Mouse (Mus musculus) MEL (cell line): ENCODE data around the gene Rfx7.

Experiments
- CTCF ChIP-seq, 3 experiments: IDR thresholded peaks in 2 of 3; conservative IDR thresholded peaks in 1 of 3; 2 replicates each; pipeline ENCODE4 v1.5.1; 2011 to 2012; ENCODE audit warnings: low read length in 3 of 3, low read depth in 2 of 3, mild to moderate bottlenecking in 2 of 3, improper control_type of control experiment in 1 of 3, inconsistent platforms in 1 of 3, mixed read lengths in 1 of 3, moderate library complexity in 1 of 3; ENCODE audit not compliant: control insufficient read depth in 1 of 3, insufficient read depth in 1 of 3, poor library complexity in 1 of 3, severe bottlenecking in 1 of 3
- E2F4 ChIP-seq: IDR thresholded peaks from 2 replicates; pipeline ENCODE4 v1.6.1; 2011; ENCODE audit warnings: low read depth, low read length, improper control_type of control experiment, borderline replicate concordance
- EP300 ChIP-seq, 2 experiments: IDR thresholded peaks; 2 replicates each; pipeline ENCODE4 v1.6.1; 2011; ENCODE audit warnings: improper control_type of control experiment in 2 of 2, low read length in 2 of 2, low read depth in 1 of 2, mild to moderate bottlenecking in 1 of 2
- GATA1 ChIP-seq: IDR thresholded peaks from 2 replicates; pipeline ENCODE4 v1.6.1; 2011; ENCODE audit warnings: low read depth, low read length, improper control_type of control experiment
- JUND ChIP-seq: IDR thresholded peaks from 2 replicates; pipeline ENCODE4 v1.6.1; 2011; ENCODE audit warnings: low read depth, mild to moderate bottlenecking, improper control_type of control experiment, low read length
- KAT2A ChIP-seq: conservative IDR thresholded peaks from 2 replicates; pipeline ENCODE4 v1.6.1; 2012; ENCODE audit warnings: low read depth, low read length, improper control_type of control experiment, inconsistent platforms
- MAX ChIP-seq: IDR thresholded peaks from 2 replicates; pipeline ENCODE4 v1.6.1; 2011; ENCODE audit warnings: low read length, improper control_type of control experiment
- POLR2A ChIP-seq, 2 experiments: IDR thresholded peaks; 2 replicates each; pipeline ENCODE4 v1.6.1; 2011 to 2012; ENCODE audit warnings: low read length in 2 of 2, mild to moderate bottlenecking in 2 of 2, control low read depth in 1 of 2, improper control_type of control experiment in 1 of 2, low read depth in 1 of 2, moderate library complexity in 1 of 2; ENCODE audit not compliant: control insufficient read depth in 1 of 2, insufficient read depth in 1 of 2, poor library complexity in 1 of 2
- POLR2AphosphoS2 ChIP-seq: IDR thresholded peaks from 2 replicates; pipeline ENCODE4 v1.6.1; 2011; ENCODE audit warnings: low read length, improper control_type of control experiment
- POLR2AphosphoS5 ChIP-seq: IDR thresholded peaks from 2 replicates; pipeline ENCODE4 v1.6.1; 2012; ENCODE audit warnings: low read depth, borderline replicate concordance, mild to moderate bottlenecking, inconsistent platforms, low read length, moderate library complexity, mixed read lengths
- RAD21 ChIP-seq: IDR thresholded peaks from 2 replicates; pipeline ENCODE4 v1.6.1; 2011; ENCODE audit warnings: mild to moderate bottlenecking, low read depth, low read length, improper control_type of control experiment
- TCF12 ChIP-seq: IDR thresholded peaks from 2 replicates; pipeline ENCODE4 v1.6.1; 2014; ENCODE audit warnings: low read depth, mild to moderate bottlenecking, inconsistent platforms, low read length, improper control_type of control experiment, moderate library complexity
- ZC3H11A ChIP-seq: IDR thresholded peaks from 2 replicates; pipeline ENCODE4 v1.6.1; 2012; ENCODE audit warnings: low read depth, mild to moderate bottlenecking, inconsistent platforms, low read length, improper control_type of control experiment
- ZNF384 ChIP-seq: IDR thresholded peaks from 2 replicates; pipeline ENCODE4 v1.6.1; 2012; ENCODE audit warnings: low read depth, mild to moderate bottlenecking, inconsistent platforms, low read length, improper control_type of control experiment

- TF ChIP-seq POLR2A (IDR thresholded peaks at IDR 0.05; ENCODE audit: control insufficient read depth in 1 of 2, insufficient read depth in 1 of 2, low read depth in 1 of 2, low read length in 2 of 2, poor library complexity in 1 of 2) (no peak), JUND (no peak), E2F4 (no peak), CTCF (IDR thresholded peaks at IDR 0.05 in 2 of 3, conservative IDR thresholded peaks at IDR 0.05 in 1 of 3; ENCODE audit: control insufficient read depth in 1 of 3, insufficient read depth in 1 of 3, low read depth in 2 of 3, low read length in 3 of 3, poor library complexity in 1 of 3, severe bottlenecking in 1 of 3) (no peak), ZNF384 (no peak), EP300 (IDR thresholded peaks at IDR 0.05; ENCODE audit: low read depth in 1 of 2, low read length in 2 of 2) (no peak), POLR2AphosphoS5 (no peak), TCF12 (no peak), KAT2A (no peak), RAD21 (no peak), GATA1 (no peak), MAX (no peak), ZC3H11A (no peak), POLR2AphosphoS2 (no peak)
These were observed 1.2 kb upstream of the Rfx7 start for GRCm38 (mm10) chr9:72530824-72531223.
